Mouse (Mus musculus) heart, embryonic 10.5 days (tissue): ENCODE measurements at regions not wholly inside any gene's neighbourhood (a gene's known extent, or its start where the extent isn't known, plus 50 kb on each side); places are given as distances from the start of the nearest gene placed in this dataset.
A peak's percentile ranks its signal among the peaks of the same experiment; 100 is the strongest.

Experiments
- DNase-seq: peaks from one replicate; pipeline ENCODE4 v3.0.0-alpha.2; 2017; ENCODE audit warnings: low spot score
- H3K27ac ChIP-seq: fragments of 300-500 bp; sonication (generic); 2 replicates; pipeline ENCODE4 v1.5.1; 2016; ENCODE audit warnings: mild to moderate bottlenecking
- H3K27me3 ChIP-seq: fragments of 300-500 bp; sonication (generic); 2 replicates; pipeline ENCODE4 v1.6.1; 2016; ENCODE audit warnings: mild to moderate bottlenecking; ENCODE audit not compliant: poor library complexity, insufficient read depth, severe bottlenecking
- H3K36me3 ChIP-seq: fragments of 300-500 bp; sonication (generic); 2 replicates; pipeline ENCODE4 v1.6.1; 2016; ENCODE audit warnings: mild to moderate bottlenecking, moderate library complexity
- H3K4me1 ChIP-seq: fragments of 300-500 bp; sonication (generic); 2 replicates; pipeline ENCODE4 v1.6.1; 2016; ENCODE audit warnings: mild to moderate bottlenecking
- H3K4me3 ChIP-seq: fragments of 300-500 bp; sonication (generic); 2 replicates; pipeline ENCODE4 v1.5.1; 2016; ENCODE audit warnings: mild to moderate bottlenecking, moderate library complexity
- H3K9me3 ChIP-seq: fragments of 300-500 bp; sonication (generic); 2 replicates; pipeline ENCODE4 v1.6.1; 2016; ENCODE audit warnings: mild to moderate bottlenecking, moderate library complexity
- WGBS: fragments of 180-500 bp; shearing (Covaris S2); methylation state at CpG from one replicate; pipeline ENCODE4 v1.1.7; 2016; 5-methylcytosine and 5-hydroxymethylcytosine counted together

DNA sequence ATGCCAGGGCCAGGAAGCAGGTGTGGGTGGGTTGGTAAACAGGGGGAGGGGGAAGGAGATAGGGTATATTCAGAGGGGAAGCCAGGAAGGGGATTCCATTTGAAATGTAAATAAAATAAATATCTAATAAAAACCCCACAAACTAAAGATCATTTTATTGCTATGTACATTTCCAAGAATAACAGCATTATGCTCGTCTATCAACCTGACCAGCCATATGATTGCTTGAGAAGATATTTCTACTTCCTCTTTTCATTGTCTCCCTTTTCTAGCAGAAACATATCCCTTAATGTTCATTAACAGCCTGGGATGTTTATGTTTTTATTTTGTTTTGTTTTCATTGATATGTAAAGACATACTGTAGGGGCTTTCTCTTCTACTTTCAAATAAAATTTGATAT, 202.6 kb downstream of the Slitrk5 start:
- Histone ChIP-seq H3K36me3 (no peaks in the 10 kb centered on the region), H3K4me1 (no peaks in the 10 kb centered on the region), H3K9me3 (no peaks in the 10 kb centered on the region), H3K27ac (no peak overlapping the region), H3K4me3 (no peak overlapping the region), H3K27me3 (no peaks in the 10 kb centered on the region)
- DNase-seq = no peak
- 89% methylated on average over 1 of the region's 1 CpGs for WGBS

DNA sequence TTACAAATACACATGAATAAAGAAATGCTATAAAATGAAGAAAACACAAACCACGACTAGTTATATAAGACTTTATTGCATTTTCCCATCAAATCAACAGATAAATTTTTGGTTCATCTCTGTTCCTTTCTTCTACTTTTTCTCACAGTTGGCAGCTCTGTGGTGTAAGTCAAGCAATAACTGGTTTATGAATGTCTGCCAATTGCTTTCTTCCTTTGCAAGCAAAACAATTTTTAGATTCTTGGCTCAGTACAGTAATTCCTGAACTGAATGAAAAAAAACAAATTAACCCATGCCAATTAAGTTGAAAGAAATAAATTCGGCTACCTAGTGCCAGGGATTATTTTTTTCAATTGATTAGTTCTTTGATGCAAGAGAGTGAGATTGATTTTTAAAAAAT, 203.1 kb downstream of the Slitrk5 start:
- Histone ChIP-seq H3K27me3 (no peaks in the 10 kb centered on the region), H3K4me1 (no peaks in the 10 kb centered on the region), H3K36me3 (no peaks in the 10 kb centered on the region), H3K4me3 (no peak overlapping the region), H3K27ac (no peak overlapping the region), H3K9me3 (no peaks in the 10 kb centered on the region)
- 82% methylated on average over 2 of the region's 2 CpGs for WGBS
- DNase-seq = no peak

DNA sequence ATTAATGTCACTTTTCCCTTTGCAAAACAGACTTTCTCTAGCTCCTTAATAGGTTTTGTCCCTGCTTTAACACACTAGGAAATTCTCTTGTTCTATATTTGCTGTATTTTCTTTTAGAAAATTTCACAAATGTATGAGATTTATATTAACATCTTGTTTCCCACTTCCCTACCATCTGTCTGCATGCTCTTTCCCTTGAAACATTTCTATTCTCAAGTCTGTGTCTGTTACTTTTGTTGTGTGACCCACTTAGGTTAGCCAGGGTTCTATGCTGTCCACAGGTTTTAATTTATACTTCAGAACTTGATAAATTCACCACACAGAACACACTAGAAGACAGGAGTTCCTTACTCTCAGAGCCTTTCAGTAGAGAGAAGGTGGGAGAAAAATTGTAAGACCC, 209.1 kb downstream of the Slitrk5 start:
- Histone ChIP-seq H3K9me3 (no peaks in the 10 kb centered on the region), H3K4me1 (no peaks in the 10 kb centered on the region), H3K36me3 (no peaks in the 10 kb centered on the region), H3K4me3 (no peak overlapping the region), H3K27ac (no peak overlapping the region), H3K27me3 (no peaks in the 10 kb centered on the region)
- no peak for DNase-seq

DNA sequence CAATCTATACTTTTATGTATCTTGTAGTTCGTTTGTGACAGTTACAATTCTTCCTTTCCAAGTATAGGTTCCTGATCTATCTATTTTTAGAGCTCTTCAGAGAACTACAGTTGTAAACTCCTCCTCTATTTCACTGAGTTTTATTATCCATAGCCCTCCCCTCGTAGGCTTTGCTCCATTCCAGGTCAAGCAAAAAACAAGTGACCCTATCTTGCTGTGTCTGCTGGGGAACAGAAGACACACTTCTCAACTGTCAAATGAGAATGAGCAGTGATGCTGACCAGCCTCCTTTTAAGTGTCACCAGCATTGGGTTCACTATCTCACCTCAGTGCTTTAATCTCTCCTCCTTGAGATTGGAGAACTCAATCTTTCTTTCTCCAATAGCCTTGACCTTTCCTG, 212.8 kb downstream of the Slitrk5 start:
- WGBS = 19% methylated on average over 2 of the region's 2 CpGs
- peak; percentile 86 for DNase-seq
- H3K4me1 ChIP-seq = no peaks in the 10 kb centered on the region
- no peak overlapping the region for H3K4me3 ChIP-seq
- H3K9me3 ChIP-seq = no peaks in the 10 kb centered on the region
- no peaks in the 10 kb centered on the region for H3K36me3 ChIP-seq
- H3K27me3 ChIP-seq = no peaks in the 10 kb centered on the region
- H3K27ac ChIP-seq = no peak overlapping the region

DNA sequence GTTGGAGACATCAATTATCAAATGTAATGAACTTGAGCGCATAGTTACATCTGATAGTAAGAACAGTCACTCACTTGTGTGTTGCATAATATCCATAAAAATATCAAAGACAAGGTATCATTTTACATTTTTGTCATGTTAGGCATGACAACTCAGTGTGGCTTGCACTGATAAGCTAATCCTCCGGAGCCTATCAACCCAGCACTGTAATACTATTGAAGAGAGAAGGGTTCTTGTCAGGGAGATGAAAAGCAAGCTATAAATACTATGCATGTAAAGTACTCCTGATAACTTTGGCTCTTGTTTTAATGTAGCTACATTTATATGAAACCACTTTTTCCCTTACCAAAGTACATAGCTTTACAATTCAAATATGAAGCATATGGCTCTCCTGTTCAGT, 213.9 kb downstream of the Slitrk5 start:
- no peak for DNase-seq
- H3K4me3 ChIP-seq = no peak overlapping the region
- 46% methylated on average over 2 of the region's 2 CpGs for WGBS
- no peaks in the 10 kb centered on the region for H3K27me3 ChIP-seq
- H3K36me3 ChIP-seq = no peaks in the 10 kb centered on the region
- no peaks in the 10 kb centered on the region for H3K4me1 ChIP-seq
- H3K9me3 ChIP-seq = no peaks in the 10 kb centered on the region
- H3K27ac ChIP-seq = no peak overlapping the region
